Mouse (Mus musculus) urinary bladder, postnatal 0 days (tissue): ENCODE data around the gene Olfr142. TPM values are rescaled to one million over a fixed set of nuclear protein-coding genes. Genes with fewer than 3 reads are reported as not detected.

ENCODE experiments used
- polyA plus RNA-seq: library from polyadenylated mRNA; unstranded; fragments of >200 nt; fragmentation: Nextera tagmentation; extraction: Ambion mirVana; gene quantifications from 2 replicates; pipeline ENCODE4 v1.2.1, GENCODE M21; 2015

Olfr142 gene
- polyA plus RNA-seq: not detected in 2 replicates

DNA sequence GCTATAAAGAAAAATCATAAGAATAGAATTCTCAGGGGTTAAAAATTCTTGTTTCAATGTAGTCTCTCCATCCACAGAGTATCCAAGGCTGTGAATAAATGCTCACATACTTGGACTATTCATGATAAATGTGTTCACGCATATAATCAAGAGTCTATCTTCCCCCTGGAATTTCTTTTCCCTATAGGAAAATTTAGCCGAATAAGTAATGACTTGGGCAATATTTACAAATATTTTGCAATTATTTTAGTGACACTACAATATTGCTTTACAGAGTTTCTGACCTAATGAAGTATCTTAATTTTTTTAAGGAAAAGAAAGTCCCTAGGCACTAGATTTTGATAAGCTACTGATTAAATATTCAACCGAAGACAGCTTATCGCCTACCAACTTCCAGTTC lies at the start of gene Olfr142:
Gene Olfr142, minus strand, starts transcription at position 101 of the 400 bp plus-strand sequence.

DNA sequence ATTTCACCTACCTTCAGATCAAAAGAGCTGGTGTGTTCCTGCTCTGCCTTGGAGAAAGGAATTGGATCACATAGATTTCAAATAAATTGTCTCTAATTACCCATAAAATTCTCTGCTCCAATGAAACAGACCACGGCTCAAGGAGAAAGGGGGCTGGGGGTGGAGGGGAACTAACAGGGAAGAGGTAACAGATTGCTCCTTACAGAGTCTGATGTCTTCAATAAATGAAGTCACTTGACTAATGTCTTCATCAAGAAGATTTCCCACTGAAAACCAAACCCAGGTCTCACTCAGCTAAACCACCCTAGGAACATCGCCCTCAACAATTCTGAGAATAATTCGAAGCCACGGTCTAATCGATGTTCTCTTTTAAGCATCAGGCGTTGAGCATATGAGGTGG lies 35.3 kb upstream of the Olfr142 start, which contains the start of gene Olfr1272:
Gene Olfr1272, minus strand, starts transcription at position 101 of the 400 bp plus-strand sequence.

DNA sequence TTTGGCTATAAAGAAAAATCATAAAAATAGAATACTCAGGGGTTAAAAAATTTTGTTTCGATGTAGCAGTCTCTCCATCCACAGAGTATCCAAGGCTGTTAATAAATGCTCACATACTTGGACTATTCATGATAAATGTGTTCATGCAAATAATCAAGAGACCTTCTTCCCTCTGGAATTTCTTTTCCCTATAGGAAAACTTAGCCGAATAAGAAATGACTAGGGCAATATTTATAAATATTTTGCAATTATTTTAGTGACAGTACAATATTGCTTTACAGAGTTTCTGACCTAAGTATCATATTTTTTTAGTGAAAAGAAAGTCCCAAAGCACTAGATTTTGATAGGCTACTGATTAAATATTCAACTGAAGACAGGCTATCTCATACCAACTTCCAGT lies 13.5 kb upstream of the Olfr142 start, which contains the start of gene Olfr1271:
Gene Olfr1271, minus strand, starts transcription at position 101 of the 400 bp plus-strand sequence.

DNA sequence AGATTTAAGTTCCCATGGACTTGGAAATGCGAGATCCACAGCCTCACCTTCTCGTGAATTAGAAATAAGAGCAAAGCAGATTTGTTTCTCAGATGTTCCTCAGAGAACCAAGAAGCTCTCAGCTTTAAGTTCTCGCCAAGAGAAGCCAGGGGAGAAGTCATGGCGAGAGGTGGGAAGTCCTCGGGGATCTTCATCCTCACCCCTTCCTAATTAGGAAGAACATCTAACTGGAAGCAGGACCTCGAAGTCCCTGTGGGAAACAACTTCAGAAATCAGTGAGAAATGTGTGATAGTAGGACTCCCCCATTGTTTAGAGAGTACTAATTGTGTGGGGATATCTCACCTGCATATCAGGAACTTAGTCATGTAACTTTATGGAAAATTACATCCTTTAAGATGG lies 33.0 kb downstream of the Olfr142 start, which contains the start of gene Olfr1506:
Gene Olfr1506, minus strand, starts transcription at position 101 of the 400 bp plus-strand sequence.

Other genes with a start within 250 kb of the Olfr142 start
- not detected in 2 replicates for gene Olfr1263, start 245.5 kb downstream of the Olfr142 start, polyA plus RNA-seq
- not detected in 2 replicates for gene Olfr1264, start 232.0 kb downstream of the Olfr142 start, polyA plus RNA-seq
- gene Olfr1265, start 222.3 kb downstream of the Olfr142 start, polyA plus RNA-seq: not detected in 2 replicates
- gene Olfr140, start 194.0 kb downstream of the Olfr142 start, polyA plus RNA-seq: not detected in 2 replicates
- gene Olfr1269, start 136.2 kb downstream of the Olfr142 start, polyA plus RNA-seq: not detected in 2 replicates
- not detected in 2 replicates for gene Olfr32, start 115.3 kb downstream of the Olfr142 start, polyA plus RNA-seq
- not detected in 2 replicates for gene Olfr1270, start 104.5 kb downstream of the Olfr142 start, polyA plus RNA-seq
- gene Olfr1506, start 33.1 kb downstream of the Olfr142 start, polyA plus RNA-seq: not detected in 2 replicates
- gene Olfr1271, start 13.4 kb upstream of the Olfr142 start, polyA plus RNA-seq: not detected in 2 replicates
- gene Olfr1272, start 35.2 kb upstream of the Olfr142 start, polyA plus RNA-seq: not detected in 2 replicates
- gene Gm13769, start 64.6 kb upstream of the Olfr142 start, polyA plus RNA-seq: not detected in 2 replicates
- not detected in 2 replicates for gene Olfr1274-ps, start 141.1 kb upstream of the Olfr142 start, polyA plus RNA-seq